Mouse (Mus musculus) CD4-positive helper T cell, adult 2 months (primary cell): ENCODE results near the gene Rmdn2.

ENCODE experiments used
- DNase-seq: peaks from one replicate; pipeline ENCODE4 v3.0.0-alpha.2; 2012; ENCODE audit warnings: low read depth, missing footprints, low spot score

The Rmdn2 gene

GRCm38 (mm10) chr17:79705671-79706455 lies 94.2 kb downstream of the Rmdn2 start:
- DNase-seq, result no peak

GRCm38 (mm10) chr17:79708168-79708567 lies 96.5 kb downstream of the Rmdn2 start:
- no peak for DNase-seq

GRCm38 (mm10) chr17:79709718-79710117 lies 98.1 kb downstream of the Rmdn2 start:
- no peak for DNase-seq

- no peak for DNase-seq
Observed at GRCm38 (mm10) chr17:79710246-79710842, 98.7 kb downstream of the Rmdn2 start.

- no peak for DNase-seq
Observed at GRCm38 (mm10) chr17:79711944-79712343, 100.3 kb downstream of the Rmdn2 start.

GRCm38 (mm10) chr17:79712536-79712935 lies 100.9 kb downstream of the Rmdn2 start:
- DNase-seq, result no peak

GRCm38 (mm10) chr17:79713276-79713642 lies 101.6 kb downstream of the Rmdn2 start:
- DNase-seq, result peak; percentile 8

- peak; percentile 8 for DNase-seq
Observed at GRCm38 (mm10) chr17:79713643-79714367, 102.1 kb downstream of the Rmdn2 start.

- no peak for DNase-seq
Observed at GRCm38 (mm10) chr17:79714368-79714895, 102.8 kb downstream of the Rmdn2 start.

GRCm38 (mm10) chr17:79714931-79715637 lies 103.4 kb downstream of the Rmdn2 start, which contains the start of gene Cyp1b1:
Cyp1b1 (minus strand) TSS chr17:79715061.
- DNase-seq, result no peak

- DNase-seq, result peak; percentile 81
Observed at GRCm38 (mm10) chr17:79715649-79716143, 104.0 kb downstream of the Rmdn2 start.

GRCm38 (mm10) chr17:79720681-79721080 lies 109.0 kb downstream of the Rmdn2 start:
- DNase-seq, result no peak

- no peak for DNase-seq
Observed at GRCm38 (mm10) chr17:79726613-79727012, 115.0 kb downstream of the Rmdn2 start.

- no peak for DNase-seq
Observed at GRCm38 (mm10) chr17:79728053-79728584, 116.5 kb downstream of the Rmdn2 start.

- no peak for DNase-seq
Observed at GRCm38 (mm10) chr17:79728585-79729503, 117.2 kb downstream of the Rmdn2 start.

- no peak for DNase-seq
Observed at GRCm38 (mm10) chr17:79730988-79731387, 119.3 kb downstream of the Rmdn2 start.

GRCm38 (mm10) chr17:79733039-79733438 lies 121.4 kb downstream of the Rmdn2 start:
- DNase-seq, result no peak

- no peak for DNase-seq
Observed at GRCm38 (mm10) chr17:79737598-79737997, 125.9 kb downstream of the Rmdn2 start.

- DNase-seq, result no peak
Observed at GRCm38 (mm10) chr17:79738847-79739498, 127.3 kb downstream of the Rmdn2 start.
